Mouse (Mus musculus): ENCODE data around the gene Olfr1.

Gene Olfr1

DNA sequence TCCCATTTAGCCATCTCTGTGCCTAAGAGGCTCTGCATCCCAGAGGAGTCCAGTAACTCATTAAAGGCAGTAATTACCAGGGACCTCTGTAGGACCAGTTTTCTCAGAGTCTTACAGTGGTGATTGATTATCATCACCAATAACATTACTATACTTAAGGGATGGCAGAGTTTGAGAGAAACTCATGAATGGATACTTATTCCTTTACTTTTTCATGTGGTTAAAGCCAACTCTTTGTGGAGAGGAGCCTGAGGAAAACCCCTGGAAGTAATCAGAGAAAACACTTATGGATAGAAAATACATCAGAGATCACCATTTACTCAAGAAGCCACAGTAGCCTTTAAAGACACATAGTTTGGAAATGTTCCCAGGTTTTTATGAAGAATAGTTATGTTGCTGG is at the start of gene Olfr1:
Gene Olfr1 (minus strand): TSS at position 101 of the 400 bp plus-strand sequence.
- no peak for DNase-seq

DNA sequence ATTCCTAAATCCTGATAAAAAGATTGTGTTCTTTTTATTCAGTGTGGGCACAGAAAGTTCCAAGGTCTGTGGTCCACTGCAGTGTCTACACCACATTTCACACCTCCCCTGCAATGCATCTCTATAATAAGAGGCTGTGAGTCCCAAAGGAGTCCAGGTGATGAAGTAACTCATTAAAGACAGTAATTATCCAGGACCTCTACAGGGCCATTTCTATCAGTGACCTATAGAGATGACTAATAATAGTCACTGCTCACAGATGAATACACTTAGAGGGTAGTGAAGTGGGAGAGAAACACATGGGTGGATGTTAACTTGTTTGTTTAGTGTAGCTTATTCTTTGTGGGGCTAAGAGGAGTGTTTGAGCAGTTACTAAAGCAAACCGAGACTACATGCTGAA is 29.0 kb upstream of the Olfr1 start, which contains the start of gene Olfr378:
Gene Olfr378 (minus strand): TSS at position 101 of the 400 bp plus-strand sequence.
- DNase-seq, result no peak

DNA sequence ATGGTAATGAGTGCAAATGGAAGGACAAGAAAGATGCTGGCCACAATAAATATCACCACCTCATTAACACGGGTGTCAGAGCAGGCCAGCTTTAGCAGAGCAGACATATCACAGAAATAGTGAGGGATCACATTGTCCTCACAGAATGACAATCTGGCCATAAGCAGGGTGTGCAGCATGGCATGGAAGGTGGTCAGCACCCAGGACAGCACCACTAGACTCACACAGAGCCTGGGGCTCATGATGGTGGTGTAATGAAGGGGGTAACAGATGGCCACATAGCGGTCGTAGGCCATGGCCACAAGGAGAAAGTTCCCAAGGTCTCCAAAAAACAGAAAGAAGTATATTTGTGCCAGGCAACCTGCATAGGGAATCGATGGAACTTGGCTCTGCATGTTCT is 4.0 kb downstream of the Olfr1 start:
- no peak for DNase-seq

DNA sequence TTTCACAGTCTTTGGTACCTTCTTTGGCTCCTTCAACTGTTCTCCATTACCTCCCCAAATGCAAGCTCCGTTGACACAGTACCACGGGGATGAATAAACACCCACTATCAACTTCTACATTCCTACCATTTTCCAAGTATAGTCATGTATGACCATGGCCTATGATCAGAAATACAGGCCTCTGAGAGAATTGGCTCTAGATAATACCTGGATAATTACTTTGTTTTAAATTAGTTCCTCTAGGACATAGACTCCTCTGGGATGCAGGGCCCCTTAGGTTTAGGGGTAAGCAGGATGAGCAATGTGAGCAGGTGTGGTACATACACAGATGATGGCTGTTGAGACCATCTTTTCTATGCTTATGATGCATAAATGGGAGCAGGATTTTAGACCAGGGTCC is 28.5 kb downstream of the Olfr1 start, which contains the start of gene Olfr376:
Gene Olfr376 (plus strand): TSS at position 301 of the 400 bp plus-strand sequence.
- DNase-seq, result no peak

DNA sequence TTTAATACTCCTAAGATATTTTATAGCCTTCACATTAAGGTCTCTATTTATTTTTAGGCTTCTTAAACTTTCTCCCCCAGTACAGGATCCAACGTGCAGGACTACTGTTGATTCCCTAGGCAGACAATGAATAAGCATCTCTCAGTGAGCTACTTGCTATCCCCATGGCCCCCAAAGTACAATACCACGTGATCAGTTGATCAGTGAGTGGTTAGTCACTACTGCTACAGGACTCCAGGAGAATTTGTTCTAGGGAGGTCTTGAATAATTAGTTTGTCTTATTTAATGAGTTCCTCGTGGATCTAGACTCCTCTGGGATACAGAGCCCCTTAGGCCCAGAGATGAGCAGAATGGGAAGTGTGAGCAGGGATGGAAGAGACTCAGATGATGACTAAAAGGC is 48.9 kb downstream of the Olfr1 start, which contains the start of gene Olfr20:
Gene Olfr20 (plus strand): TSS at position 301 of the 400 bp plus-strand sequence.
- DNase-seq, result no peak

Measured in thymus, adult 18-20 months (tissue).